Mouse (Mus musculus) intestine, embryonic 16.5 days (tissue): ENCODE data around the gene Sfr1. TPM values are rescaled to one million over a fixed set of nuclear protein-coding genes. Genes with fewer than 3 reads are reported as not detected.

ENCODE experiments used
- ATAC-seq: fragments of 200-750 bp; cut with Nextera tagmentation; 2 replicates; pipeline ENCODE4 v1.8.0; 2017; ENCODE audit warnings: moderate TSS enrichment, moderate library complexity
- H3K27ac ChIP-seq: fragments of 300-500 bp; sonication (generic); 2 replicates; pipeline ENCODE4 v1.5.1; 2014; ENCODE audit warnings: mild to moderate bottlenecking, low read length
- H3K27me3 ChIP-seq: fragments of 300-500 bp; sonication (generic); replicated peaks from 2 replicates; pipeline ENCODE4 v1.6.1; 2014; ENCODE audit warnings: low read length, control low read depth, mixed read lengths; ENCODE audit not compliant: control insufficient read depth, insufficient read depth
- H3K36me3 ChIP-seq: fragments of 300-500 bp; sonication (generic); 2 replicates; pipeline ENCODE4 v1.6.1; 2014; ENCODE audit warnings: low read length, control low read depth; ENCODE audit not compliant: control insufficient read depth, insufficient read depth
- H3K4me1 ChIP-seq: fragments of 300-500 bp; sonication (generic); 2 replicates; pipeline ENCODE4 v1.6.1; 2014; ENCODE audit warnings: low read length, control low read depth, mixed read lengths; ENCODE audit not compliant: control insufficient read depth, insufficient read depth
- H3K4me2 ChIP-seq: fragments of 300-500 bp; sonication (generic); 2 replicates; pipeline ENCODE4 v1.6.1; 2014; ENCODE audit warnings: low read depth, low read length, control low read depth
- H3K4me3 ChIP-seq: fragments of 300-500 bp; sonication (generic); 2 replicates; pipeline ENCODE4 v1.5.1; 2014; ENCODE audit warnings: mild to moderate bottlenecking, low read length
- H3K9ac ChIP-seq: fragments of 300-500 bp; sonication (generic); 2 replicates; pipeline ENCODE4 v1.6.1; 2014; ENCODE audit warnings: low read depth, low read length
- H3K9me3 ChIP-seq: fragments of 300-500 bp; sonication (generic); 2 replicates; pipeline ENCODE4 v1.6.1; 2016; ENCODE audit warnings: low read length, control low read depth; ENCODE audit not compliant: control insufficient read depth
- WGBS: fragments of 180-500 bp; shearing (Covaris S2); extraction: QIAGEN DNeasy Blood & Tissue Kit; methylation state at CpG from one replicate; pipeline ENCODE4 v1.1.7; 2014; 5-methylcytosine and 5-hydroxymethylcytosine counted together
- microRNA-seq: library from miRNA; unstranded; fragments of <30 nt; microRNA quantifications from one replicate; pipeline ENCODE4, GENCODE M21; 2016
- polyA plus RNA-seq: library from polyadenylated mRNA; unstranded; fragments of >200 nt; fragmentation: Nextera tagmentation; extraction: Ambion mirVana; gene quantifications from 2 replicates; pipeline ENCODE4 v1.2.1, GENCODE M21; 2015

Sfr1 gene
- polyA plus RNA-seq, 1 experiment from 2014 or later, result 187 TPM

- no peaks in the 10 kb centered on the region for H3K36me3 ChIP-seq
- no peak overlapping the region for H3K9ac ChIP-seq
- no peak overlapping the region for H3K4me2 ChIP-seq
- no peak overlapping the region for H3K4me3 ChIP-seq
- H3K4me1 ChIP-seq, result no peaks in the 10 kb centered on the region
- no peak overlapping the region for H3K27ac ChIP-seq
- no peaks in the 10 kb centered on the region for H3K27me3 ChIP-seq
- H3K9me3 ChIP-seq, result no peaks in the 10 kb centered on the region
- 86% methylated on average over 7 of the region's 7 CpGs for WGBS
- no peak for ATAC-seq
Observed at GRCm38 (mm10) chr19:47780145-47780544, 48.7 kb downstream of the Sfr1 start.

- H3K27me3 ChIP-seq, result no peaks in the 10 kb centered on the region
- no peak overlapping the region for H3K27ac ChIP-seq
- H3K9ac ChIP-seq, result no peak overlapping the region
- no peak overlapping the region for H3K4me3 ChIP-seq
- no peaks in the 10 kb centered on the region for H3K36me3 ChIP-seq
- 75% methylated on average over 11 of the region's 11 CpGs for WGBS
- ATAC-seq, result no peak
- no peak overlapping the region for H3K4me2 ChIP-seq
- no peaks in the 10 kb centered on the region for H3K9me3 ChIP-seq
- no peaks in the 10 kb centered on the region for H3K4me1 ChIP-seq
Observed at GRCm38 (mm10) chr19:47780972-47781371, 49.5 kb downstream of the Sfr1 start.

- H3K4me3 ChIP-seq, result no peak overlapping the region
- no peak overlapping the region for H3K4me2 ChIP-seq
- H3K4me1 ChIP-seq, result no peaks in the 10 kb centered on the region
- no peaks in the 10 kb centered on the region for H3K36me3 ChIP-seq
- WGBS, result 85% methylated on average over 6 of the region's 6 CpGs
- H3K9me3 ChIP-seq, result no peaks in the 10 kb centered on the region
- H3K27me3 ChIP-seq, result no peaks in the 10 kb centered on the region
- H3K27ac ChIP-seq, result no peak overlapping the region
- H3K9ac ChIP-seq, result no peak overlapping the region
- ATAC-seq, result no peak
Observed at GRCm38 (mm10) chr19:47783898-47784297, 52.4 kb downstream of the Sfr1 start.

Small RNA genes within 50 kb of the gene (microRNA-seq; reads per million reads assigned to microRNA genes)
- not detected for gene Mir8090

Other genes with a start within 250 kb of the Sfr1 start
- 39.2 and 43.9 TPM in 2 replicates for gene Stn1, start 194.2 kb upstream of the Sfr1 start, polyA plus RNA-seq
- 9.0 and 10.1 TPM in 2 replicates for gene Slk, start 152.0 kb upstream of the Sfr1 start, polyA plus RNA-seq
- 0.42 and 0.58 TPM in 2 replicates for gene Col17a1, start 39.6 kb upstream of the Sfr1 start, polyA plus RNA-seq
- 588 and 626 TPM in 2 replicates for gene Gsto1, start 123.3 kb downstream of the Sfr1 start, polyA plus RNA-seq
- 0.68 and 1.2 TPM in 2 replicates for gene Gsto2, start 133.9 kb downstream of the Sfr1 start, polyA plus RNA-seq
- gene Cfap43, start 187.6 kb downstream of the Sfr1 start, polyA plus RNA-seq, result 0.11 and 0.15 TPM in 2 replicates
- gene Itprip, start 187.6 kb downstream of the Sfr1 start, polyA plus RNA-seq, result 8.0 and 8.8 TPM in 2 replicates
- not detected in 2 replicates for gene Cfap58, start 206.0 kb downstream of the Sfr1 start, polyA plus RNA-seq